Mouse (Mus musculus): ENCODE results near the gene Bicc1.
"Not testable (repeated sequence)": the region's sequence is repeated elsewhere in the genome, so short reads cannot be mapped to it uniquely, and the experiment has no call there.

The Bicc1 gene

DNA sequence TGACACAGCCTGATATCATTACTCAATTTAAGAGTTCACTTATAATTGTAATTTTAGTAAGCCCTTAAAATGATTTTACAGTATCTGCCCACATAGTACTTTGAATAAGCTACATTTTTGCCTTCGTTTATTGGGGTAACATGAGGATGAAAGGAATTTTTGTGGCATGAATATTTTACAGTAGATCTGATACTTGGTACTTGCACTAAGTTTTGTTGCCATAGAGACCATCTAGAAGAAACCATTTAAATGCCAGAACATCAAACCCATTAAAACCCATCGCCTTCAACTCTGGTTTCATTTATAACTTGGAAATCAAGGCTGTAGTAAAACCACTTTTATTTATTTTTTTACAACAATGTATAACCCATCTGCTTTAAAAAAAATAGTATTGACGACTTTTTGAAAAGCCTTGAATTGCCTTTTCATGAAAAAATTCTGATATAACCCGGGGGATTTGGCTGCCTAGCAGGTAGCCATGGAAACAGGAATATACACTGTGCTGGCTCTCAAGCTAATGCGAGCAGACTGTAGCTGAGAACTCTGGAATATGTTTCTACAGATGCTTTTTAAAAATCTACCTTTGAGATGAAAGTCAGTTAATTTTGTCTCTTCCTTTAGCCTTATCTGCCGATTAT lies 165.9 kb downstream of the Bicc1 start:
- no peak for DNase-seq

- DNase-seq, result no peak
These were observed 172.1 kb downstream of the Bicc1 start for GRCm38 (mm10) chr10:70987396-70987795.

DNA sequence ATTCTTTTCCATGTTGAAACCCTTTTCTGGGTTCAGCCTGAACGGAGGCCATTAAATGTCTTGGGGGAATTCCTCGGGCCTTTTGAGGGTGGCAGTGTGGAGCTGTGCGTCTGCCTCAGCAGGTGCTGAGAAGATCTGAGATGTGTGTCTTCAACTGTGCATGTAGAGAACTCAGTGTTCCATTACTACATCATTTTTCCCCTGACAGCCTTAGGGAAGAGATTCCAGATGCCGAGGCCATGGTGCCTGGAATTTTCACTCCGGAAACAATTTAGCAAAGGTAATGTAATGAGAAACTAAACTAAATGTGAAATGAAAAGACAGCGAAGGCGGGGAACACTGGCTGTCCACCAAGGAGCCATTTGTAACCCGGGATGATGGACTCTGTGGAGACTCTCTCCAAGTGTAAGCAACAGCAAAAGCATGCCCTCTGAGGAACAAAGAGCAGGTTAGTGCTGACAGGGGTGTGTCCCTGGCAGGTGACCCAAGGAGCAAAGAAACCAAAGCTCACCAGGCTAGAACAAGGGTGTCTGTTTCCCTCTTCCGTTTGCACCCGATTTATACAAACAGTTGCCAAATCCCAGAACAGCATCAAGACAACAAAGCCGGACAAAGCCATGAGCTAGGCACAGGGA lies 176.3 kb downstream of the Bicc1 start:
- DNase-seq, result no peak

- no peak for DNase-seq
These were observed 177.3 kb downstream of the Bicc1 start for GRCm38 (mm10) chr10:70982156-70982555.

DNA sequence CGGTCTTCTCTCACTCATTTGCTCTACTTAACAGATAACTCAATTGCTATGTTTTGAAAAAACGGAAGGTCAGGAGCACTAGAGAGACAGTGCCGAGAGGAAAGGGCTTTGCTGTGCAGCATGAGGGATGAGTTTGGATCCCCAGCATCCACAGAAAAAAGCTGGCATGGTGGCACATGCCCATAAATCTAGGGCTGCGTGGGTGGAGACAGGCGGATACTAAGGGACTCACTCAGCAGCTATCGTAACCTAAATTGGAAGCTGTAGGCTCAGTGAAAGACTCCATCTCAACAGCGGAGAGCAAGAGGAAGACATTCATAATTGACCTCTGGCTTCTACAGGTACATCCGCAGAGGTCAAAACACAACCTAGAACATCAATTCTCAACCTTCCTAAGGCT lies 179.8 kb downstream of the Bicc1 start:
- no peak for DNase-seq

GRCm38 (mm10) chr10:70977141-70977540 lies 182.4 kb downstream of the Bicc1 start:
- DNase-seq, result peak in 1 of 2 experiments; percentile 30

DNA sequence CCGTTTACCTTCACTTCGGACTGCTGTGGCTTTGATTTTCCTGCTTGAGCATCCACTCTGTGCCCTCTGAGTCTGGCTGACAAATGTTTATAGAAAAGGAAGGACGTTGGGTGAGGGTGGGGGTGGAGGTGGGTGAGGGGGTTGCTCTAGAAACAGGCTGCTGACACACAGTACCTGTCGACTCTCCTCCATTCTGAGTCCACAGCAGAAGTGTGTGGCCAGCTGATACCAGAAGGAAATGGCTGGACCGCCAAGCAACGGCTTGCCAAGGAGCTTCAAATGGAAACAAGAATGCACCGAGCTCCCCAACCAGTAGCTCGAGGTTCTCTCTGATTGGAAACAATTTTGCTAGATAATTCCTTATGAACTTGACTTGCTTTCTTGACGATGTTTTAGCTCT lies 182.9 kb downstream of the Bicc1 start:
- DNase-seq, result peak in 1 of 2 experiments; percentile 26

GRCm38 (mm10) chr10:70971156-70971555 lies 188.3 kb downstream of the Bicc1 start:
- DNase-seq, result no peak

- DNase-seq, result no peak
These were observed 190.4 kb downstream of the Bicc1 start for GRCm38 (mm10) chr10:70968848-70969683.

- peak; percentile 80 to 85 for DNase-seq
These were observed 192.7 kb downstream of the Bicc1 start for GRCm38 (mm10) chr10:70966642-70967345.

DNA sequence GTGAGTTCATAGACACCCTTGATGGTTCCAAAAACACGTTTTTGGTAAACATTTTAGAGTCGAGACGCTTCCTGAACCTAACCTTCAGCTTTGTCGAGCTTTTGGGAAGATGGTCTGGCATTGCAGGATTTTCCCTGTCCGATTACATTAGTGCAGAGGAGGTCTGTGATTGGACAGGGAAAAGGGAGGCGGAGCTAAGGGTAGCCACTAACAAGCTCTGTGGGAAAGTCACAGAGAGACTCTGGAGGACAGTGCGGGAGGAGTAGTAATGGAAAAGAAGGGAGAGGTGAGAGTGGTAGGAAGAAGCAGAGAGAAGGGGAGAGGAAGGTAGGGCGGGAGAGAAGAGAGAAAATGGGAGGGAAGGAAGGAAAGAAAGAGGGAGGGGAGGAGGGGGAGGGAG lies 194.8 kb downstream of the Bicc1 start:
- no peak for DNase-seq

- no peak for DNase-seq
These were observed 195.8 kb downstream of the Bicc1 start for GRCm38 (mm10) chr10:70963599-70964193.

- no peak for DNase-seq
These were observed 197.9 kb downstream of the Bicc1 start for GRCm38 (mm10) chr10:70961641-70962040.

- not testable (repeated sequence) for DNase-seq
These were observed 199.1 kb downstream of the Bicc1 start for GRCm38 (mm10) chr10:70960396-70960795.

GRCm38 (mm10) chr10:70952770-70953147 lies 206.7 kb downstream of the Bicc1 start:
- DNase-seq, result peak in 1 of 2 experiments; percentile 26

DNA sequence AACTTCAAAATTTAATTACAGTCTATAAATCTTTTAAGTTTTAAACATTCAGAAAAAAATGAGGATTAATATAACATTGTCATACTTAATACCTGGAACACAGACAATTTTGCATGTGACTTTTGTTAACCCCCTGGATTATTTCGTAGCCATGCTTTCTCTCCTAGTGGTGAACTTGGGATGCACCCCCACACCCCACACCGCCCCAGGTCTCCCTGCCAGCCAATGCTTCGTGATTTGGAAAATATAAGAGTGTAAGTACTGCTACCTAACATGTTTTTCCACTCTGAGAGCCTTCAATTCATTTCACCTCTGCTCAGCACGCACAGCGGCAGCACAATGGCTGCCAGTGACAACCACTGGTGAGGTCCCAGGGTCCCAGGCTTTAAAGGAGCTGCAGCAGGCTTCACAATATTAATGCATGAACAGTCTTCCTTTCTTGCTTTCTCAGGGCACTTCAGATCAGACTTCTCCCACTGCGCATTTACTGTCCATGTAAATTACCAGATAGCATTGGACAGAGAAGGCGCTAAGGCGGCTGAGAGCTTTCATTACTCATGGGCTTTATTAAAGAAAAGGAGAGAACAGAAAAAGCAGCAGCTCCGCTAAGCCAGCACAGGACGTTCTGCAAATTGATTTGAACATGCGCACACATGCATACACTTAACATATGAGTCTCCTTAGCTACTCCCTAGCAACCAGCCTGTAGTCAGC lies 207.3 kb downstream of the Bicc1 start:
- DNase-seq, result peak in 1 of 2 experiments; percentile 8

- DNase-seq, result no peak
These were observed 209.4 kb downstream of the Bicc1 start for GRCm38 (mm10) chr10:70950105-70950424.

GRCm38 (mm10) chr10:70949254-70950104 lies 210.0 kb downstream of the Bicc1 start:
- no peak for DNase-seq

- DNase-seq, result no peak
These were observed 211.2 kb downstream of the Bicc1 start for GRCm38 (mm10) chr10:70948276-70948675.

DNA sequence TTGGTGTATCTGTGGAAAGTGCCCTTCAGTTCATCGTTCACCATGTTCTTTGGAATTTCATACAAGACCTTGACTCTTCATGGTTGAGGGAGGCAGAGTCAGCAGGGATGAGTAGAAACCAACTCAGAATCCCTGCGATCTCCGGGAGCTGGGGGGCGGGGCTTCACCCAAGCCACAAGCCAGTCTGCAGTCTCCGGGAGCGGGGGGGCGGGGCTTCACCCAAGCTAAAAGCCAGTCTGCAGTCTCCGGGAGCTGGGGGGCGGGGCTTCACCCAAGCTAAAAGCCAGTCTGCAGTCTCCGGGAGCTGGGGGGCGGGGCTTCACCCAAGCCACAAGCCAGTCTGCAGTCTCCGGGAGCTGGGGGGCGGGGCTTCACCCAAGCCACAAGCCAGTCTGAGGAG lies 213.4 kb downstream of the Bicc1 start:
- DNase-seq, result not testable (repeated sequence)

DNA sequence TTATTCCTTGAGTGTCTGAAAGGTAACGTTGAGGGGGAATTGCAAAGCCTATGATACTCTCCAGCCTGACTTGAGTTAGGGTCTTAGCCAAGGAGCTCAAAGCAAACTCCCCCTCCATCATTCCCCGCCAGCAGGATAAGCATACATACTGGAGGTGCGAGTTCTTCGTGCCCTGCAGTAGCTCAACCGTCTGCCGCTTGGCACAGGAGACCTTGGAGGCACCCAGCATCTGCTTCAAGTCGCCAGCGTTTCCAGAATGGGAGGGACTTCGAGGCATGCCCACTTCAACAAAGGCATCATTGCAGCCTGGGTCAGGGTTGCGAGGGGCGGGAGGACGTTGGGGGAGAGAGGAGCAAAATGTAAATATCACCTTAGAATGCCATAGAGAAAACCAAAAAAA lies 214.4 kb downstream of the Bicc1 start:
- DNase-seq, result no peak
